Mouse (Mus musculus) intestine, embryonic 14.5 days (tissue): ENCODE measurements around the gene Hypk. TPM values are rescaled to one million over a fixed set of nuclear protein-coding genes. Genes with fewer than 3 reads are reported as not detected.

Source experiments
- ATAC-seq: fragments of 200-750 bp; cut with Nextera tagmentation; replicated peaks from 2 replicates; pipeline ENCODE4 v1.8.0; 2017; ENCODE audit warnings: low read depth, moderate number of reproducible peaks, moderate TSS enrichment, moderate library complexity; ENCODE audit not compliant: low FRiP score, low TSS enrichment
- DNase-seq: peaks from one replicate; pipeline ENCODE4 v3.0.0-alpha.2; 2018; ENCODE audit warnings: low spot score
- H3K27ac ChIP-seq: fragments of 300-500 bp; sonication (generic); 2 replicates; pipeline ENCODE4 v1.5.1; 2014; ENCODE audit warnings: low read depth, mild to moderate bottlenecking, control low read depth
- H3K27me3 ChIP-seq: fragments of 300-500 bp; sonication (generic); replicated peaks from 2 replicates; pipeline ENCODE4 v1.6.1; 2014; ENCODE audit warnings: low read length, control low read depth; ENCODE audit not compliant: control insufficient read depth, insufficient read depth
- H3K36me3 ChIP-seq: fragments of 300-500 bp; sonication (generic); 2 replicates; pipeline ENCODE4 v1.6.1; 2014; ENCODE audit warnings: low read length, control low read depth; ENCODE audit not compliant: control insufficient read depth, insufficient read depth
- H3K4me1 ChIP-seq: fragments of 300-500 bp; sonication (generic); replicated peaks from 2 replicates; pipeline ENCODE4 v1.6.1; 2014; ENCODE audit warnings: low read length, control low read depth, mixed read lengths; ENCODE audit not compliant: control insufficient read depth, insufficient read depth
- H3K4me2 ChIP-seq: fragments of 300-500 bp; sonication (generic); 2 replicates; pipeline ENCODE4 v1.6.1; 2014; ENCODE audit warnings: low read length
- H3K4me3 ChIP-seq: fragments of 300-500 bp; sonication (generic); 2 replicates; pipeline ENCODE4 v1.5.1; 2014; ENCODE audit warnings: low read depth, low read length, control low read depth, mixed read lengths
- H3K9ac ChIP-seq: fragments of 300-500 bp; sonication (generic); 2 replicates; pipeline ENCODE4 v1.6.1; 2014; ENCODE audit warnings: mild to moderate bottlenecking, low read length
- H3K9me3 ChIP-seq: fragments of 300-500 bp; sonication (generic); 2 replicates; pipeline ENCODE4 v1.6.1; 2016; ENCODE audit warnings: low read length, control low read depth; ENCODE audit not compliant: control insufficient read depth
- WGBS: fragments of 180-500 bp; shearing (Covaris S2); extraction: QIAGEN DNeasy Blood & Tissue Kit; methylation state at CpG from one replicate; pipeline ENCODE4 v1.1.7; 2014; 5-methylcytosine and 5-hydroxymethylcytosine counted together
- polyA plus RNA-seq: library from polyadenylated mRNA; unstranded; fragments of >200 nt; fragmentation: Nextera tagmentation; extraction: Ambion mirVana; gene quantifications from 2 replicates; pipeline ENCODE4 v1.2.1, GENCODE M21; 2014

Hypk gene
- 84.8 and 93.4 TPM in 2 replicates for polyA plus RNA-seq

- H3K4me1 ChIP-seq: peaks cover 27% of the 10 kb centered on the region
- DNase-seq (no peak), ATAC-seq (no peak)
- no peaks in the 10 kb centered on the region for H3K9me3 ChIP-seq
- no peak within 1 kb of the TSS for H3K4me3 ChIP-seq
- no peaks in the 10 kb centered on the region for H3K27me3 ChIP-seq
- 70% methylated on average over 4 of the region's 4 CpGs for WGBS
- no peak within 1 kb of the TSS for H3K9ac ChIP-seq
- no peak within 1 kb of the TSS for H3K4me2 ChIP-seq
- H3K27ac ChIP-seq: no peak within 1 kb of the TSS
- H3K36me3 ChIP-seq: peaks cover 31% of the 10 kb centered on the region
Measured at GRCm38 (mm10) chr2:121452990-121453389, at the start of gene Hypk. TSS of gene Hypk (plus strand) at chr2:121453290.

DNA sequence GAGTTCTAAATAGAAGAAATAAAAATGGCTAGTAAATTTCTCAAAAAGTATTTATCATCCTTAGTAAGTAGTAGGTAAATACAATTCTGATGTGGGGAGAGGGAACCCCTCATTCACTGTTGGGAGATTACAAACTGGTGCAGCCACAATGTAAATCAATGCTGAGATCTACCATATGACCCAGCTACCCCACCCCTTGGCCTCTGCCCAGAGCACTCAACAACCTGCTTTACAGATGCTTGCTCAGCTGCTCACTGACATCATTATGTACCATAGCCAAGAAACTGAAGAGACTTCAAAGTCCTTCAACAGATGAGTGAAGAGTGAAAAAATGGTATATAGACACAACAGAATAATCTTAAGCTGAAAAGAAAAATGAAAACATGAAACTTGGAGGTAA, 49.8 kb upstream of the Hypk start:
- ATAC-seq (no peak), DNase-seq (no peak)
- H3K36me3 ChIP-seq: no peaks in the 10 kb centered on the region
- no peak overlapping the region for H3K4me3 ChIP-seq
- H3K9me3 ChIP-seq: no peaks in the 10 kb centered on the region
- H3K4me1 ChIP-seq: no peaks in the 10 kb centered on the region
- H3K4me2 ChIP-seq: no peak overlapping the region
- no peak overlapping the region for H3K9ac ChIP-seq
- H3K27me3 ChIP-seq: no peaks in the 10 kb centered on the region
- H3K27ac ChIP-seq: no peak overlapping the region

DNA sequence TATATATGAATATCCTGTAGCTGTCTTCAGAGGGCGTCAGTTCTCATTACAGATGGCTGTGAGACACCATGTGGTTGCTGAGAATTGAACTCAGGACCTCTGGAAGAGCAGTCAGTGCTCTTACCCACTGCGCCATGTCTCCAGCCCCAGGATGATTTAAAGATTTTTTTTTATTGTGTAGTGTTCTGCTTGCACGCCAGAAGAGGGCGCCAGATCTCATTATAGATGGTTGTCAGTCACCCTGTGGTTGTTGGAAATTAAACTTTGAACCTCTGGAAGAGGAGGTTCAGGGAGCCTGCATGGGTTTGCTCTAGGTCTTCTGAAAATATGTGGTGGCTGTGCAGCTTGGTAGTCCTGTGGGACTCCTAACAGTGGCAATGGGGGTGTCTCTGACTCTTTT, 44.9 kb upstream of the Hypk start:
- Histone ChIP-seq H3K9ac (no peak overlapping the region), H3K9me3 (no peaks in the 10 kb centered on the region), H3K27ac (no peak overlapping the region), H3K4me2 (no peak overlapping the region), H3K4me3 (no peak overlapping the region), H3K27me3 (no peaks in the 10 kb centered on the region), H3K4me1 (no peaks in the 10 kb centered on the region), H3K36me3 (no peaks in the 10 kb centered on the region)
- ATAC-seq (no peak), DNase-seq (no peak)
- WGBS: 35% methylated on average over 4 of the region's 4 CpGs

GRCm38 (mm10) chr2:121412843-121413386, 40.2 kb upstream of the Hypk start:
- no peaks in the 10 kb centered on the region for H3K9me3 ChIP-seq
- peak overlapping the region; percentile 100 for H3K4me3 ChIP-seq
- H3K27ac ChIP-seq: peak overlapping the region; percentile 99
- H3K4me2 ChIP-seq: peak overlapping the region; percentile 88
- peaks cover 18% of the 10 kb centered on the region for H3K4me1 ChIP-seq
- H3K27me3 ChIP-seq: no peaks in the 10 kb centered on the region
- WGBS: 12% methylated on average over 4 of the region's 4 CpGs
- DNase-seq (no peak), ATAC-seq (peak; percentile 0; the same call in 1 of the 2 replicates)
- peaks cover 14% of the 10 kb centered on the region for H3K36me3 ChIP-seq
- peak overlapping the region; percentile 100 for H3K9ac ChIP-seq

- peaks cover 20% of the 10 kb centered on the region for H3K36me3 ChIP-seq
- H3K4me2 ChIP-seq: peak within 1 kb of the TSS; percentile 88
- ATAC-seq: peak; percentile 99
- WGBS: under 1% methylated on average over 65 of the region's 68 CpGs
- peak within 1 kb of the TSS; percentile 99 for H3K27ac ChIP-seq
- H3K27me3 ChIP-seq: no peaks in the 10 kb centered on the region
- H3K9ac ChIP-seq: peak within 1 kb of the TSS; percentile 100
- H3K4me3 ChIP-seq: peak within 1 kb of the TSS; percentile 100
- no peaks in the 10 kb centered on the region for H3K9me3 ChIP-seq
- peak; percentile 95 for DNase-seq
- peaks cover 18% of the 10 kb centered on the region for H3K4me1 ChIP-seq
Measured at GRCm38 (mm10) chr2:121413387-121414042, 39.6 kb upstream of the Hypk start, which contains the start of the genes Pdia3 and Catsper2. TSS of gene Pdia3 (plus strand) at chr2:121413775. TSS of gene Catsper2 (minus strand) at chr2:121413792.

DNA sequence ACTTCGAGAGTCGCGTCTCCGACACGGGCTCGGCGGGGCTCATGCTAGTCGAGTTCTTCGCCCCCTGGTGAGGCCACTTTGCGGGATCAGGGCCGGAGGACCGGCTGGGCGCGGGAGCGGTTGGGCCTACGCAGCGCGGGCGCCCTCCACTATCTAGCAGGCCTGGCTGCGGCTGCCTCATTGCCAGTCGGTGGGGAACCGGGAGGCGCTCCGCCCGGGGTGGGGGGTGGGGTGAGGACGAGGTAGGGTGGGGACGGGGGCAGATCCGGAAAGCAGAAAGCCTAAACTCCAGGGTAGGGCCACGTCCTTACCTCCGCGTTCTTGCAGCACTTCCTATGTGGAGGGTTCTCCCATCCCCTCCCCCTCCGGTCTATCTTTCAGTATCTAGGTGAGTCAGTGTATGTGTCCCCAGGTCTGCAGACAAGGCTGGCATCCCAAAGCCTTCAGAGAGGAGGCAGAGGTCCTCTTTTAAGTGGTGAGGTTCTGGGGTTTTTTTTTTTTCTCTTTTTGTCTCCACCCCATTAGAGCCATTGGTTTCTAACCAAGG, 38.9 kb upstream of the Hypk start:
- Histone ChIP-seq H3K4me1 (peaks cover 18% of the 10 kb centered on the region), H3K4me3 (peak overlapping the region; percentile 100), H3K36me3 (peaks cover 27% of the 10 kb centered on the region), H3K27ac (peak overlapping the region; percentile 99), H3K4me2 (peak overlapping the region; percentile 88), H3K9me3 (no peaks in the 10 kb centered on the region), H3K9ac (peak overlapping the region; percentile 100), H3K27me3 (no peaks in the 10 kb centered on the region)
- under 1% methylated on average over 32 of the region's 32 CpGs for WGBS
- peak; percentile 62 for ATAC-seq
- DNase-seq: no peak

GRCm38 (mm10) chr2:121415103-121415502, 38.0 kb upstream of the Hypk start:
- DNase-seq (no peak), ATAC-seq (no peak)
- Histone ChIP-seq H3K9me3 (no peaks in the 10 kb centered on the region), H3K27me3 (no peaks in the 10 kb centered on the region), H3K36me3 (peaks cover 29% of the 10 kb centered on the region), H3K27ac (no peak overlapping the region), H3K4me2 (peak overlapping the region; percentile 88), H3K4me3 (peak overlapping the region; percentile 100), H3K9ac (peak overlapping the region; percentile 100), H3K4me1 (peaks cover 18% of the 10 kb centered on the region)
- WGBS: 45% methylated on average over 3 of the region's 3 CpGs

- H3K4me2 ChIP-seq: peak overlapping the region; percentile 88
- peak overlapping the region; percentile 100 for H3K4me3 ChIP-seq
- no peak overlapping the region for H3K27ac ChIP-seq
- H3K9ac ChIP-seq: peak overlapping the region; percentile 100
- no peaks in the 10 kb centered on the region for H3K27me3 ChIP-seq
- H3K4me1 ChIP-seq: peaks cover 18% of the 10 kb centered on the region
- no peaks in the 10 kb centered on the region for H3K9me3 ChIP-seq
- no peak for ATAC-seq
- no peak for DNase-seq
- WGBS: 76% methylated on average over 3 of the region's 3 CpGs
- H3K36me3 ChIP-seq: peaks cover 30% of the 10 kb centered on the region
Measured at GRCm38 (mm10) chr2:121415591-121415990, 37.5 kb upstream of the Hypk start.
